Mouse (Mus musculus) c-Kit-positive CD71-positive TER-119-positive erythroid progenitor cells, embryonic 14.5 days (primary cell): ENCODE results near the gene Syne1.
A peak's percentile ranks its signal among the peaks of the same experiment; 100 is the strongest.
"Not testable (repeated sequence)": the region's sequence is repeated elsewhere in the genome, so short reads cannot be mapped to it uniquely, and the experiment has no call there.

Experiments
- DNase-seq: peaks from one replicate; pipeline ENCODE4 v3.0.0-alpha.2; 2013; ENCODE audit warnings: low spot score

The Syne1 gene

GRCm38 (mm10) chr10:5520695-5521094 is 30.6 kb downstream of the Syne1 start:
- no peak for DNase-seq

GRCm38 (mm10) chr10:5515330-5515729 is 36.0 kb downstream of the Syne1 start:
- DNase-seq = no peak

GRCm38 (mm10) chr10:5514134-5514533 is 37.1 kb downstream of the Syne1 start:
- no peak for DNase-seq

- DNase-seq = no peak
Observed at GRCm38 (mm10) chr10:5512285-5512684, 39.0 kb downstream of the Syne1 start.

- no peak for DNase-seq
Observed at GRCm38 (mm10) chr10:5511403-5511802, 39.9 kb downstream of the Syne1 start.

- DNase-seq = no peak
Observed at GRCm38 (mm10) chr10:5507478-5507877, 43.8 kb downstream of the Syne1 start.

- DNase-seq = no peak
Observed at GRCm38 (mm10) chr10:5504761-5505160, 46.5 kb downstream of the Syne1 start.

GRCm38 (mm10) chr10:5503909-5504308 is 47.4 kb downstream of the Syne1 start:
- DNase-seq = no peak

GRCm38 (mm10) chr10:5499684-5500369 is 51.5 kb downstream of the Syne1 start:
- DNase-seq = not testable (repeated sequence)

- DNase-seq = no peak
Observed at GRCm38 (mm10) chr10:5497859-5498258, 53.4 kb downstream of the Syne1 start.

GRCm38 (mm10) chr10:5491050-5491449 is 60.2 kb downstream of the Syne1 start:
- no peak for DNase-seq

GRCm38 (mm10) chr10:5490029-5490428 is 61.3 kb downstream of the Syne1 start:
- DNase-seq = peak; percentile 23

GRCm38 (mm10) chr10:5488097-5488496 is 63.2 kb downstream of the Syne1 start:
- DNase-seq = no peak

- DNase-seq = no peak
Observed at GRCm38 (mm10) chr10:5480552-5481550, 70.4 kb downstream of the Syne1 start.

GRCm38 (mm10) chr10:5480097-5480496 is 71.2 kb downstream of the Syne1 start:
- DNase-seq = peak; percentile 25

GRCm38 (mm10) chr10:5468638-5469037 is 82.6 kb downstream of the Syne1 start:
- DNase-seq = no peak

GRCm38 (mm10) chr10:5453830-5454229 is 97.5 kb downstream of the Syne1 start:
- DNase-seq = no peak

- DNase-seq = no peak
Observed at GRCm38 (mm10) chr10:5449944-5450343, 101.3 kb downstream of the Syne1 start.

- DNase-seq = no peak
Observed at GRCm38 (mm10) chr10:5447950-5448716, 103.1 kb downstream of the Syne1 start.

- no peak for DNase-seq
Observed at GRCm38 (mm10) chr10:5445313-5445712, 106.0 kb downstream of the Syne1 start.

GRCm38 (mm10) chr10:5443020-5443419 is 108.3 kb downstream of the Syne1 start:
- DNase-seq = no peak

- DNase-seq = no peak
Observed at GRCm38 (mm10) chr10:5439802-5440350, 111.4 kb downstream of the Syne1 start.
